Mouse (Mus musculus): ENCODE data around the gene Sdr39u1. TPM values are rescaled to one million over a fixed set of nuclear protein-coding genes. Genes with fewer than 3 reads are reported as not detected.

Gene Sdr39u1
- total RNA-seq, 2 experiments from 2014 or later = 3.9 to 17.0 TPM

GRCm38 (mm10) chr14:55862970-55863369 is 37.1 kb downstream of the Sdr39u1 start:
- ATAC-seq (replicated peaks; ENCODE audit: low FRiP score, low TSS enrichment, poor library complexity, severe bottlenecking) = no peak

GRCm38 (mm10) chr14:55862186-55862585 is 37.9 kb downstream of the Sdr39u1 start:
- ATAC-seq (replicated peaks; ENCODE audit: low FRiP score, low TSS enrichment, poor library complexity, severe bottlenecking) = no peak

- no peak for ATAC-seq (replicated peaks; ENCODE audit: low FRiP score, low TSS enrichment, poor library complexity, severe bottlenecking)
These were observed 42.5 kb downstream of the Sdr39u1 start for GRCm38 (mm10) chr14:55857588-55857987.

- ATAC-seq (replicated peaks; ENCODE audit: low FRiP score, low TSS enrichment, poor library complexity, severe bottlenecking) = no peak
These were observed 45.0 kb downstream of the Sdr39u1 start for GRCm38 (mm10) chr14:55855101-55855561.

- ATAC-seq (replicated peaks; ENCODE audit: low FRiP score, low TSS enrichment, poor library complexity, severe bottlenecking) = no peak
These were observed 45.5 kb downstream of the Sdr39u1 start for GRCm38 (mm10) chr14:55854406-55855100.

GRCm38 (mm10) chr14:55853621-55854285 is 46.3 kb downstream of the Sdr39u1 start, which contains the start of gene Nynrin:
Nynrin (plus strand) TSS chr14:55854010.
- peak; percentile 62; the same call in 1 of the 2 replicates for ATAC-seq (replicated peaks; ENCODE audit: low FRiP score, low TSS enrichment, poor library complexity, severe bottlenecking)

GRCm38 (mm10) chr14:55852646-55853551 is 47.2 kb downstream of the Sdr39u1 start:
- ATAC-seq (replicated peaks; ENCODE audit: low FRiP score, low TSS enrichment, poor library complexity, severe bottlenecking) = peak; percentile 42; the same call in 1 of the 2 replicates

- ATAC-seq (replicated peaks; ENCODE audit: low FRiP score, low TSS enrichment, poor library complexity, severe bottlenecking) = no peak
These were observed 49.2 kb downstream of the Sdr39u1 start for GRCm38 (mm10) chr14:55850885-55851284.

Other genes starting within 250 kb of the Sdr39u1 start
- gene Mdp1, start 239.8 kb downstream of the Sdr39u1 start, total RNA-seq (2014; fragmentation: Nextera tagmentation) = 39.9 and 57.6 TPM in 2 replicates
- gene Mdp1, start 239.8 kb downstream of the Sdr39u1 start, total RNA-seq (2017) = 33.5 and 34.1 TPM in 2 replicates
- 20.2 and 31.1 TPM in 2 replicates for gene Gmpr2, start 228.4 kb downstream of the Sdr39u1 start, total RNA-seq (2014; fragmentation: Nextera tagmentation)
- gene Gmpr2, start 228.4 kb downstream of the Sdr39u1 start, total RNA-seq (2017) = 22.6 and 24.8 TPM in 2 replicates
- gene Nedd8, start 228.2 kb downstream of the Sdr39u1 start, total RNA-seq (2014; fragmentation: Nextera tagmentation) = 398 and 455 TPM in 2 replicates
- gene Nedd8, start 228.2 kb downstream of the Sdr39u1 start, total RNA-seq (2017) = 365 and 374 TPM in 2 replicates
- 22.2 and 59.3 TPM in 2 replicates for gene Tinf2, start 218.5 kb downstream of the Sdr39u1 start, total RNA-seq (2014; fragmentation: Nextera tagmentation)
- gene Tinf2, start 218.5 kb downstream of the Sdr39u1 start, total RNA-seq (2017) = 22.8 and 24.0 TPM in 2 replicates
- gene Tgm1, start 186.4 kb downstream of the Sdr39u1 start, total RNA-seq (2014; fragmentation: Nextera tagmentation) = not detected in 2 replicates
- gene Tgm1, start 186.4 kb downstream of the Sdr39u1 start, total RNA-seq (2017) = 0.15 TPM in 1 of 2 replicates, not detected in the other
- 14.4 and 20.2 TPM in 2 replicates for gene Rabggta, start 178.0 kb downstream of the Sdr39u1 start, total RNA-seq (2014; fragmentation: Nextera tagmentation)
- gene Rabggta, start 178.0 kb downstream of the Sdr39u1 start, total RNA-seq (2017) = 7.7 and 12.6 TPM in 2 replicates
- gene Dhrs1, start 154.6 kb downstream of the Sdr39u1 start, total RNA-seq (2014; fragmentation: Nextera tagmentation) = 21.5 and 31.0 TPM in 2 replicates
- 10.0 and 10.3 TPM in 2 replicates for gene Dhrs1, start 154.6 kb downstream of the Sdr39u1 start, total RNA-seq (2017)
- gene Nop9, start 154.6 kb downstream of the Sdr39u1 start, total RNA-seq (2014; fragmentation: Nextera tagmentation) = 35.8 and 52.0 TPM in 2 replicates
- 24.8 and 27.5 TPM in 2 replicates for gene Nop9, start 154.6 kb downstream of the Sdr39u1 start, total RNA-seq (2017)
- gene Cideb, start 141.8 kb downstream of the Sdr39u1 start, total RNA-seq (2014; fragmentation: Nextera tagmentation) = not detected in 2 replicates
- not detected in 2 replicates for gene Cideb, start 141.8 kb downstream of the Sdr39u1 start, total RNA-seq (2017)
- gene Ltb4r2, start 138.9 kb downstream of the Sdr39u1 start, total RNA-seq (2014; fragmentation: Nextera tagmentation) = not detected in 2 replicates
- 0.38 and 1.7 TPM in 2 replicates for gene Ltb4r2, start 138.9 kb downstream of the Sdr39u1 start, total RNA-seq (2017)
- gene Ltb4r1, start 134.3 kb downstream of the Sdr39u1 start, total RNA-seq (2014; fragmentation: Nextera tagmentation) = 0.50 and 3.5 TPM in 2 replicates
- gene Ltb4r1, start 134.3 kb downstream of the Sdr39u1 start, total RNA-seq (2017) = 0.76 and 3.1 TPM in 2 replicates
- gene Adcy4, start 116.2 kb downstream of the Sdr39u1 start, total RNA-seq (2014; fragmentation: Nextera tagmentation) = not detected in 2 replicates
- not detected in 2 replicates for gene Adcy4, start 116.2 kb downstream of the Sdr39u1 start, total RNA-seq (2017)
- gene Ripk3, start 111.4 kb downstream of the Sdr39u1 start, total RNA-seq (2014; fragmentation: Nextera tagmentation) = 55.7 and 87.0 TPM in 2 replicates
- gene Ripk3, start 111.4 kb downstream of the Sdr39u1 start, total RNA-seq (2017) = 8.9 and 23.1 TPM in 2 replicates
- gene Nfatc4, start 77.1 kb downstream of the Sdr39u1 start, total RNA-seq (2014; fragmentation: Nextera tagmentation) = not detected in 2 replicates
- not detected in 2 replicates for gene Nfatc4, start 77.1 kb downstream of the Sdr39u1 start, total RNA-seq (2017)
- gene Nynrin, start 46.3 kb downstream of the Sdr39u1 start, total RNA-seq (2014; fragmentation: Nextera tagmentation) = 1.9 and 2.7 TPM in 2 replicates
- 1.2 and 2.0 TPM in 2 replicates for gene Nynrin, start 46.3 kb downstream of the Sdr39u1 start, total RNA-seq (2017)
- gene Cbln3, start 15.9 kb downstream of the Sdr39u1 start, total RNA-seq (2014; fragmentation: Nextera tagmentation) = not detected in 2 replicates
- not detected in 2 replicates for gene Cbln3, start 15.9 kb downstream of the Sdr39u1 start, total RNA-seq (2017)
- 10.9 and 12.1 TPM in 2 replicates for gene Khnyn, start 15.3 kb downstream of the Sdr39u1 start, total RNA-seq (2014; fragmentation: Nextera tagmentation)
- gene Khnyn, start 15.3 kb downstream of the Sdr39u1 start, total RNA-seq (2017) = 8.7 and 16.3 TPM in 2 replicates
- gene Cma1, start 44.4 kb upstream of the Sdr39u1 start, total RNA-seq (2014; fragmentation: Nextera tagmentation) = 1.4 TPM in 1 of 2 replicates, not detected in the other
- 1.1 TPM in 1 of 2 replicates, not detected in the other for gene Cma1, start 44.4 kb upstream of the Sdr39u1 start, total RNA-seq (2017)
- not detected in 2 replicates for gene Cma2, start 50.7 kb upstream of the Sdr39u1 start, total RNA-seq (2014; fragmentation: Nextera tagmentation)
- gene Cma2, start 50.7 kb upstream of the Sdr39u1 start, total RNA-seq (2017) = not detected in 2 replicates
- gene Mcpt1, start 117.7 kb upstream of the Sdr39u1 start, total RNA-seq (2014; fragmentation: Nextera tagmentation) = not detected in 2 replicates
- not detected in 2 replicates for gene Mcpt1, start 117.7 kb upstream of the Sdr39u1 start, total RNA-seq (2017)
- not detected in 2 replicates for gene Mcpt9, start 130.2 kb upstream of the Sdr39u1 start, total RNA-seq (2014; fragmentation: Nextera tagmentation)
- gene Mcpt9, start 130.2 kb upstream of the Sdr39u1 start, total RNA-seq (2017) = not detected in 2 replicates
- not detected in 2 replicates for gene Mcpt2, start 141.7 kb upstream of the Sdr39u1 start, total RNA-seq (2014; fragmentation: Nextera tagmentation)
- gene Mcpt2, start 141.7 kb upstream of the Sdr39u1 start, total RNA-seq (2017) = not detected in 2 replicates
- not detected in 2 replicates for gene Mcpt4, start 162.0 kb upstream of the Sdr39u1 start, total RNA-seq (2014; fragmentation: Nextera tagmentation)
- not detected in 2 replicates for gene Mcpt4, start 162.0 kb upstream of the Sdr39u1 start, total RNA-seq (2017)
- not detected in 2 replicates for gene Mcpt8, start 185.0 kb upstream of the Sdr39u1 start, total RNA-seq (2014; fragmentation: Nextera tagmentation)
- gene Mcpt8, start 185.0 kb upstream of the Sdr39u1 start, total RNA-seq (2017) = 1.2 TPM in 1 of 2 replicates, not detected in the other
- gene Ctsg, start 202.3 kb upstream of the Sdr39u1 start, total RNA-seq (2014; fragmentation: Nextera tagmentation) = 2.8 TPM in 1 of 2 replicates, not detected in the other
- 3.5 and 16.0 TPM in 2 replicates for gene Ctsg, start 202.3 kb upstream of the Sdr39u1 start, total RNA-seq (2017)
- gene Gzme, start 220.3 kb upstream of the Sdr39u1 start, total RNA-seq (2014; fragmentation: Nextera tagmentation) = not detected in 2 replicates
- gene Gzme, start 220.3 kb upstream of the Sdr39u1 start, total RNA-seq (2017) = not detected in 2 replicates
- not detected in 2 replicates for gene Gzmd, start 232.3 kb upstream of the Sdr39u1 start, total RNA-seq (2014; fragmentation: Nextera tagmentation)
- not detected in 2 replicates for gene Gzmd, start 232.3 kb upstream of the Sdr39u1 start, total RNA-seq (2017)